Mouse (Mus musculus) hindbrain, embryonic 10.5 days (tissue): ENCODE measurements at regions not wholly inside any gene's neighbourhood (a gene's known extent, or its start where the extent isn't known, plus 50 kb on each side); places are given as distances from the start of the nearest gene placed in this dataset.

Experiments
- DNase-seq: peaks from one replicate; pipeline ENCODE4 v3.0.0-alpha.2; 2017; ENCODE audit warnings: low spot score
- H3K27ac ChIP-seq: fragments of 300-500 bp; sonication (generic); 2 replicates; pipeline ENCODE4 v1.5.1; 2016; ENCODE audit warnings: mild to moderate bottlenecking, moderate library complexity
- H3K27me3 ChIP-seq: fragments of 300-500 bp; sonication (generic); 2 replicates; pipeline ENCODE4 v1.6.1; 2016; ENCODE audit warnings: mild to moderate bottlenecking; ENCODE audit not compliant: poor library complexity, insufficient read depth, severe bottlenecking
- H3K36me3 ChIP-seq: fragments of 300-500 bp; sonication (generic); 2 replicates; pipeline ENCODE4 v1.6.1; 2016; ENCODE audit warnings: mild to moderate bottlenecking, moderate library complexity
- H3K4me1 ChIP-seq: fragments of 300-500 bp; sonication (generic); replicated peaks from 2 replicates; pipeline ENCODE4 v1.6.1; 2016; ENCODE audit warnings: mild to moderate bottlenecking
- H3K4me3 ChIP-seq: fragments of 300-500 bp; sonication (generic); 2 replicates; pipeline ENCODE4 v1.5.1; 2016; ENCODE audit warnings: mild to moderate bottlenecking, moderate library complexity
- H3K9me3 ChIP-seq: fragments of 300-500 bp; sonication (generic); 2 replicates; pipeline ENCODE4 v1.6.1; 2016; ENCODE audit warnings: mild to moderate bottlenecking, moderate library complexity
- WGBS: fragments of 180-500 bp; shearing (Covaris S2); methylation state at CpG from one replicate; pipeline ENCODE4 v1.1.7; 2016; 5-methylcytosine and 5-hydroxymethylcytosine counted together

DNA sequence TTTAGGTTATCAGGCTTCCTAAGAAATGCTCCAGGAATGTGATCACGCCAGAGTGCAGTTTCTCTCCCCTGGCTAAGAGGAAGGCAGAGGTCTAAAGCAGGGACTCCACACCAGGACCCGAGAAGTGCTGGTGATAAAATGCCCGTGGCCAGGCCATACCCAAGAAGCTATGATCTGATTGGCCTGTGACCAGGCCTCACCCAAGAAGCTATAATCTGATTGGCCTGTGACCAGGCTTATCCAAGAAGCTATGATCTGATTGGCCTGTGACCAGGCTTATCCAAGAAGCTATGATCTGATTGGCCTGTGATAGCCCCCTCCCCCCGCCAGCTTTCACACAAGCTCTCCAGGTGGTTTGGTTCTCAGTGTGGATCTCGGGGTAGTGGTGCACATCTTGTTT, 726.7 kb upstream of the Car8 start:
- H3K4me3 ChIP-seq = no peak overlapping the region
- H3K27me3 ChIP-seq = no peaks in the 10 kb centered on the region

GRCm38 (mm10) chr4:8962959-8963572, 724.2 kb upstream of the Car8 start:
- H3K9me3 ChIP-seq = no peaks in the 10 kb centered on the region
- H3K27ac ChIP-seq = no peak overlapping the region
- no peak overlapping the region for H3K4me3 ChIP-seq
- WGBS = 85% methylated on average over 9 of the region's 9 CpGs
- H3K27me3 ChIP-seq = no peaks in the 10 kb centered on the region
- no peak for DNase-seq
- peaks cover 5% of the 10 kb centered on the region for H3K4me1 ChIP-seq
- no peaks in the 10 kb centered on the region for H3K36me3 ChIP-seq

More for the DNA sequence above, 726.7 kb upstream of the Car8 start:
- no peak for DNase-seq
- Histone ChIP-seq H3K9me3 (no peaks in the 10 kb centered on the region), H3K4me1 (peaks cover 6% of the 10 kb centered on the region; the same call in 1 of the 2 replicates), H3K27ac (no peak overlapping the region), H3K36me3 (no peaks in the 10 kb centered on the region)
- 93% methylated on average over 5 of the region's 5 CpGs for WGBS

DNA sequence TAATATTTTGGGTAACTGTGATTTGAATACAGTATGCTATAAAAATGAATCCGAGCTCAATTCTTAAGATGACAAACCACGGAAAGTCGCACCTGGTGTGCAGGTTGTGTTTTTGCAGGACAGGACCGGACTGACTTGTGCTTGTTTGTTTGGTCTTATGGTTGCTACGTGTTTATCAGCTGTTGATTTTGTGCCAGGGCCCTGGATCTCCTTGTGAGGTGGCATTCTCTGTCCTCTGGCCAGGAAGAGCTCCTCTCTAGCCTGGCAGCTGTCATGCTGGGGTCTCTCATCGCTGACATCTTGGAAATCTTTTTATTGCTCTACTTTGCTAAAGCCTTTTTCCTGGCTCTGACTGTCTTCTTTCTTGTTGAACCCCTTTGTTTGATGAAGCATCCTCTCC, 723.0 kb upstream of the Car8 start:
- no peaks in the 10 kb centered on the region for H3K36me3 ChIP-seq
- no peak overlapping the region for H3K27ac ChIP-seq
- DNase-seq = no peak
- 91% methylated on average over 6 of the region's 6 CpGs for WGBS
- H3K9me3 ChIP-seq = no peaks in the 10 kb centered on the region
- no peaks in the 10 kb centered on the region for H3K27me3 ChIP-seq
- peaks cover 17% of the 10 kb centered on the region for H3K4me1 ChIP-seq
- H3K4me3 ChIP-seq = no peak overlapping the region

DNA sequence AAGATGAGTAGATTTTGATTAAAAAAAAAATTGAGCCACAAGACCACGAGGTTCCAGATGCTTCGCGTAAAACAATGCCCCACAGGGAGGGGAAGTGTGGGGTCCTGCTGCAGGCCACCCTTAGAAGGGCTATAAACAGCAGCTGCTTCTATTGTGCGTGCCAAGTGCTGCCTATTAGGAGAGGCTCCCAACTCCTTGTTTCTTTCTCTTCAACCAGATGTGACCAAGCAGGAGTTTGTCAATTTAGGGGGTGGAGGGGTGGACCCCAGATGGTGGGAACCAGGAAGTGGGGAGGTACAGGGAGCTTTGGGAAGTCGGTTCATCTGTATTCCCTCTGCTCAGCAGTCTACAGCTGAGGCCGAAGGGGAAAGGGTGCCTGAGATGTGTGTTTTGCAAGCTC, 718.9 kb upstream of the Car8 start:
- peak overlapping the region; percentile 82 for H3K27ac ChIP-seq
- DNase-seq = peak; percentile 27
- H3K4me1 ChIP-seq = peaks cover 53% of the 10 kb centered on the region
- no peaks in the 10 kb centered on the region for H3K27me3 ChIP-seq
- peaks cover 4% of the 10 kb centered on the region; the same call in 1 of the 2 replicates for H3K9me3 ChIP-seq
- H3K36me3 ChIP-seq = no peaks in the 10 kb centered on the region
- H3K4me3 ChIP-seq = no peak overlapping the region
- WGBS = 21% methylated on average over 6 of the region's 6 CpGs

DNA sequence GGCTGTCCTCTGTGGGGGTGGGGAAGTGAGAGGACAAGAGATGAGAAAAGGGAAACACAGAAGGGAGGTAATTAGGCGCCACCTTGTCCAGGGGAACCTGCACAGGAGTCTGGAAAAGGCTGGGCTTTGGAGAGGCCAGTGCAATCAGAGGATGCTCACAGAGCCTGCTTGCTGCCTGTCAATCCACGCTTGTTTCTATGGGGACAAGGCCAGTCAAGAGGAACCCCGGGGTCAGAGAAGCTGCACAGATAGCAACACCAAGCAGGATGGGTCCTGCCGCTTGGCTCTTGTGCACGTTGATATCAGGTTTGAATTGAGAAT, 718.1 kb upstream of the Car8 start:
- no peaks in the 10 kb centered on the region for H3K36me3 ChIP-seq
- peak; percentile 38 for DNase-seq
- peak overlapping the region; percentile 82 for H3K27ac ChIP-seq
- 39% methylated on average over 5 of the region's 5 CpGs for WGBS
- H3K4me3 ChIP-seq = no peak overlapping the region
- no peaks in the 10 kb centered on the region for H3K27me3 ChIP-seq
- H3K9me3 ChIP-seq = peaks cover 5% of the 10 kb centered on the region; the same call in 1 of the 2 replicates
- H3K4me1 ChIP-seq = peaks cover 53% of the 10 kb centered on the region

DNA sequence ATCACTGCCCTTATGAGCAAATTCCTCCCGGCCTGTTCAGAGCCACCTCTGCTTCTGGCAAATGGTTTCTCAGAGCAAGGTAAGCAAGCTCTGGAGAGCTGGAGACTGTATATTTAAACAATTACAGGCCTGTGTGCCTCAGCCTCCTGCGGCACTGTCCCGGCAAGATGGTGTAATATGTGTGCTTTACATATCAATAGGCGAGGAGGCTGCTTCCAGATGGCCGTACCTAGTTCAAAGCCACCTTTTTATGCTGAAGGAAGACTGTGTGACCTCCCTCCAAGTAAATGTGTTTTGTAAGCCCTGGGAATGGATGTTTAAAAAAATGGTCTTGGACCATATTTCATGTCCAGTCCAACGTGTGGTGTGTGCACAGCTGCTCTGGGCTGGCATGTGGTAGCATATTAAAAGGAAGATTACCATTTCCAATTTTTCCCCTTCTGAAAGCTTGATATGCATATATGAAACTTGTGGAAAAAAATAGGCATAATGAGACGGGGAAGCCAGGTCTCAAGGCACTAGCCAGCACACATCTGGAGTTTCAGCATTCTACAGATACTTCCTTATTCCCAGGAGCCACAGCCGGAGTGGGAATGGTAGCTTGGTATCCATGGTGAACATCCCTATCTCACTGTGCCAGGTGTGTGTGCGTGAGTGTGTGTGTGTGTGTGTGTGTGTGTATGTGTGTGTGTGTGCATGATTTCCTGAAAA, 717.6 kb upstream of the Car8 start:
- Histone ChIP-seq H3K27me3 (no peaks in the 10 kb centered on the region), H3K4me3 (no peak overlapping the region), H3K4me1 (peaks cover 55% of the 10 kb centered on the region), H3K27ac (peak overlapping the region; percentile 82), H3K36me3 (no peaks in the 10 kb centered on the region), H3K9me3 (peaks cover 5% of the 10 kb centered on the region; the same call in 1 of the 2 replicates)
- no peak for DNase-seq
- 56% methylated on average over 9 of the region's 9 CpGs for WGBS

DNA sequence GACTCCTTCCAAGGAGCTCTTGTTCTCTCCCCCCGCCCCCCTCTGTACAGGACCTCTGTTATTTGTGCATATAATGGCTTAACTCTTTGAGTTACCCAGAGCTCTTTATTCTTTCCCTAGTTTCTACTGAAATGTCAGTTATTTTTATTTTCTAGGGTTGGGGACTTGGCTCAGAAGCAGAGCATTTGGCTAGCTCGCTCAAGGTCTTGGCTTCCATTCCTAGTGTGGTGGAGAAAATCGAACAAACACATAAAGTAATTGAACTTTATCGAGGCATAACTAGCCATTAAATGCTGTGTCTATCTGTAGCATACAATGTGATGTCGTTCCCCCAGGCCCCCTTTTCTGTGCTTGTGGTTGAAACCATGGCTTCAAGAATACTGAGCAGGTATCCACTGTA, 716.5 kb upstream of the Car8 start:
- H3K36me3 ChIP-seq = no peaks in the 10 kb centered on the region
- no peak for DNase-seq
- peak overlapping the region; percentile 82; the same call in 1 of the 2 replicates for H3K27ac ChIP-seq
- no peak overlapping the region for H3K4me3 ChIP-seq
- peaks cover 5% of the 10 kb centered on the region; the same call in 1 of the 2 replicates for H3K9me3 ChIP-seq
- 92% methylated on average over 5 of the region's 5 CpGs for WGBS
- no peaks in the 10 kb centered on the region for H3K27me3 ChIP-seq
- peaks cover 58% of the 10 kb centered on the region for H3K4me1 ChIP-seq

- peaks cover 5% of the 10 kb centered on the region; the same call in 1 of the 2 replicates for H3K9me3 ChIP-seq
- H3K4me1 ChIP-seq = peaks cover 63% of the 10 kb centered on the region
- peak overlapping the region; percentile 71 for H3K27ac ChIP-seq
- H3K4me3 ChIP-seq = no peak overlapping the region
- H3K36me3 ChIP-seq = no peaks in the 10 kb centered on the region
- DNase-seq = peak; percentile 25
- WGBS = 19% methylated on average over 10 of the region's 10 CpGs
- H3K27me3 ChIP-seq = no peaks in the 10 kb centered on the region
These were observed 715.6 kb upstream of the Car8 start for GRCm38 (mm10) chr4:8954356-8954914.

GRCm38 (mm10) chr4:8953181-8953580, 714.3 kb upstream of the Car8 start:
- peaks cover 59% of the 10 kb centered on the region for H3K4me1 ChIP-seq
- no peak for DNase-seq
- H3K27me3 ChIP-seq = no peaks in the 10 kb centered on the region
- H3K4me3 ChIP-seq = no peak overlapping the region
- no peaks in the 10 kb centered on the region for H3K36me3 ChIP-seq
- H3K27ac ChIP-seq = peak overlapping the region; percentile 71
- H3K9me3 ChIP-seq = peaks cover 5% of the 10 kb centered on the region; the same call in 1 of the 2 replicates
- WGBS = 93% methylated on average over 7 of the region's 7 CpGs

DNA sequence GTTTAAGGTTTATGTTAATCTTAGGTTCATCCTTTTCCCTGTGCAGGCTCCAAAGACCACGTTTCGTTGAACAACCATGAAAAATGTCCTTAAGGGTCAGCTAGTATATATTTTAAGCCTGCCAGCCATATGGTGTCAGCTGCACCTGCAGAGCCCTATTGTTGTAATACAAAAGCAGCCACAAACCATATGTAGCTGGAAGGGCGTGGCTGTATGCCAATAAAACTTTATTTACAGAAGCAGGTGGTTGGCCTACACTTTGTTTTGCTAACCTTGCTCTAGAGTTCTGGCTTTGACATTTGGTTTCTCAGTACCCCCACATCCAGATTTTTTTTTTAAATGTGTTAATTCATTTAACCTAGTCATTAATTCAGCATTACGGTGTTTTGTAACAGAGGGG, 711.1 kb upstream of the Car8 start:
- WGBS = 80% methylated on average over 4 of the region's 4 CpGs
- H3K27me3 ChIP-seq = no peaks in the 10 kb centered on the region
- H3K27ac ChIP-seq = no peak overlapping the region
- H3K4me3 ChIP-seq = no peak overlapping the region
- DNase-seq = no peak
- peaks cover 27% of the 10 kb centered on the region for H3K4me1 ChIP-seq
- peaks cover 5% of the 10 kb centered on the region; the same call in 1 of the 2 replicates for H3K9me3 ChIP-seq
- no peaks in the 10 kb centered on the region for H3K36me3 ChIP-seq

GRCm38 (mm10) chr4:8949537-8949936, 710.7 kb upstream of the Car8 start:
- no peak overlapping the region for H3K27ac ChIP-seq
- no peaks in the 10 kb centered on the region for H3K36me3 ChIP-seq
- no peaks in the 10 kb centered on the region for H3K27me3 ChIP-seq
- no peak overlapping the region for H3K4me3 ChIP-seq
- H3K4me1 ChIP-seq = peaks cover 23% of the 10 kb centered on the region
- no peak for DNase-seq
- WGBS = 69% methylated on average over 5 of the region's 5 CpGs
- H3K9me3 ChIP-seq = peaks cover 5% of the 10 kb centered on the region; the same call in 1 of the 2 replicates

DNA sequence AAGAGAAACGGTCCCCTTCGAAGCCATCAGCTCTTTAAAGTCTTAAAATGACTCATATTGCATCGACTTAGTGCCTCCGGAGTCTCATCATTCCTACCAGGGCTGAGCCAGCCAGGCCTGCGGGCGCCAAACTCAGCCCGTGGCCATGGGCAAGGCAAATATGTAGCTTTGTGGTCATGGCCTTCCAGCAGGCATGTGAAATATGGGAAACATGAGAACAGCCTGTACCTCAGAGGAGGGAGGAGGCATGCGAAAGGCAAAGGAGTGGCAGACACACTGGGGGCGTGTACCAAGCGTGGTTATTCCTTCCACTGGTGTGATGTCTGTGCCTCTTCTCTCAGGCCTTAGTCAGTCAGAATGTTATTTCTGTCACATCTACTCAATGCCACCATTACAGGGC, 706.3 kb upstream of the Car8 start:
- H3K36me3 ChIP-seq = no peaks in the 10 kb centered on the region
- no peaks in the 10 kb centered on the region for H3K9me3 ChIP-seq
- 92% methylated on average over 10 of the region's 10 CpGs for WGBS
- H3K4me3 ChIP-seq = no peak overlapping the region
- H3K27me3 ChIP-seq = no peaks in the 10 kb centered on the region
- DNase-seq = no peak
- H3K27ac ChIP-seq = no peak overlapping the region
- H3K4me1 ChIP-seq = peaks cover 5% of the 10 kb centered on the region

DNA sequence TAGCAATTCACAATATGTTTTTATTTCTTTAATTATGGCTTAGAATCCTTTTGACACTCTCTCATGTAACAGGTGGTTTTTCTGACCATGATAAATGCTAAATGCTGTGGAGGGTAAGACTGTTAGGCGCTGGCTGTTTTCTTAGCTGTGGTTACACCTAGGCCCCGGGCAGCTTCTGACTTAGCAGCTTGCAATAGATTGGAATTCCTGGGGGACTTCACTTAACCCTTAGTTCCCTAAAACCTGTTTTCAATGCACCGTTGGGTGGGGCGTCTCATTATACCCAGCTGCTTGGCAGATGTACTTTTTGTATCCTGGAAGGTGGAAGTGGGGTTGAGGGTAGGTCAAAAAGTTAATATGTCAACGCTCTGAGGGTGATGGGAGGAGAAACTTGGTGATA, 704.2 kb upstream of the Car8 start:
- no peak overlapping the region for H3K4me3 ChIP-seq
- H3K9me3 ChIP-seq = no peaks in the 10 kb centered on the region
- H3K27ac ChIP-seq = no peak overlapping the region
- 59% methylated on average over 5 of the region's 5 CpGs for WGBS
- H3K27me3 ChIP-seq = no peaks in the 10 kb centered on the region
- peaks cover 20% of the 10 kb centered on the region for H3K4me1 ChIP-seq
- no peak for DNase-seq
- H3K36me3 ChIP-seq = no peaks in the 10 kb centered on the region
